Mouse (Mus musculus) MEL (cell line): ENCODE results near the gene Gria1.

Source experiments
- CTCF ChIP-seq, 3 experiments: IDR thresholded peaks in 2 of 3; conservative IDR thresholded peaks in 1 of 3; 2 replicates each; pipeline ENCODE4 v1.5.1; 2011 to 2012; ENCODE audit warnings: low read length in 3 of 3, low read depth in 2 of 3, mild to moderate bottlenecking in 2 of 3, improper control_type of control experiment in 1 of 3, inconsistent platforms in 1 of 3, mixed read lengths in 1 of 3, moderate library complexity in 1 of 3; ENCODE audit not compliant: control insufficient read depth in 1 of 3, insufficient read depth in 1 of 3, poor library complexity in 1 of 3, severe bottlenecking in 1 of 3
- ELF1 ChIP-seq: IDR thresholded peaks from 2 replicates; pipeline ENCODE4 v1.6.1; 2014; ENCODE audit warnings: low read depth, mild to moderate bottlenecking, inconsistent platforms, low read length, improper control_type of control experiment, moderate library complexity
- EP300 ChIP-seq, 2 experiments: IDR thresholded peaks; 2 replicates each; pipeline ENCODE4 v1.6.1; 2011; ENCODE audit warnings: improper control_type of control experiment in 2 of 2, low read length in 2 of 2, low read depth in 1 of 2, mild to moderate bottlenecking in 1 of 2
- MAFK ChIP-seq: IDR thresholded peaks from 2 replicates; pipeline ENCODE4 v1.6.1; 2011; ENCODE audit warnings: low read depth, mild to moderate bottlenecking, low read length, improper control_type of control experiment, borderline replicate concordance
- POLR2A ChIP-seq, 2 experiments: IDR thresholded peaks; 2 replicates each; pipeline ENCODE4 v1.6.1; 2011 to 2012; ENCODE audit warnings: low read length in 2 of 2, mild to moderate bottlenecking in 2 of 2, control low read depth in 1 of 2, improper control_type of control experiment in 1 of 2, low read depth in 1 of 2, moderate library complexity in 1 of 2; ENCODE audit not compliant: control insufficient read depth in 1 of 2, insufficient read depth in 1 of 2, poor library complexity in 1 of 2
- SIN3A ChIP-seq: IDR thresholded peaks from 2 replicates; pipeline ENCODE4 v1.6.1; 2012; ENCODE audit warnings: low read length, improper control_type of control experiment, inconsistent platforms
- USF1 ChIP-seq: IDR thresholded peaks from 2 replicates; pipeline ENCODE4 v1.6.1; 2014; ENCODE audit warnings: low read depth, mild to moderate bottlenecking, inconsistent platforms, low read length, improper control_type of control experiment, moderate library complexity

DNA sequence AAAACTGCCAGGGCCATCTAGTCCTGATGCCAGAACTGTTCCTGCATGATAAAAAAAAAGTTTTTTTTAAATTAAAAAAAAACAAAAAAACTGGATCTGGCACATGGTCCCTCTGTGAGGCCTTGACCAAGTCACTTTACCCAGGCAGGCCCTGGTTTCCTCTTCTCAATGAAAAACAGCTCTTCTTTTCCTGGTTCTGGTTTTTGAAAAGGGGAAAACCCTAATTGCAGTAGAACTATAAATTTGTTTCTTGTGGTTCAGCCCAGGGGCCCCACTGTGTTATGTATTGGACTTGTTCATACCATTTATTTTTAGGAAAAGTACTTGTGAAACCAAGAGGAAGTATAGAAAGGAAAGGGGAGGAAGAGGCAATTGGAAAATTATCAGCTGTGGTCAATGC, 232.6 kb downstream of the Gria1 start:
- TF ChIP-seq POLR2A (IDR thresholded peaks at IDR 0.05; ENCODE audit: control insufficient read depth in 1 of 2, insufficient read depth in 1 of 2, low read depth in 1 of 2, low read length in 2 of 2, poor library complexity in 1 of 2) (no peak), USF1 (no peak), EP300 (IDR thresholded peaks at IDR 0.05; ENCODE audit: low read depth in 1 of 2, low read length in 2 of 2) (no peak), CTCF (IDR thresholded peaks at IDR 0.05 in 2 of 3, conservative IDR thresholded peaks at IDR 0.05 in 1 of 3; ENCODE audit: control insufficient read depth in 1 of 3, insufficient read depth in 1 of 3, low read depth in 2 of 3, low read length in 3 of 3, poor library complexity in 1 of 3, severe bottlenecking in 1 of 3) (no peak), MAFK (no peak), SIN3A (no peak), ELF1 (no peak)
